Mouse (Mus musculus): ENCODE results near the gene 3110082I17Rik. TPM values are rescaled to one million over a fixed set of nuclear protein-coding genes. Genes with fewer than 3 reads are reported as not detected.
"Not testable (repeated sequence)": the region's sequence is repeated elsewhere in the genome, so short reads cannot be mapped to it uniquely, and the experiment has no call there.

3110082I17Rik gene
- polyA plus RNA-seq, 1 experiment from 2014 or later = 30.8 TPM

DNA sequence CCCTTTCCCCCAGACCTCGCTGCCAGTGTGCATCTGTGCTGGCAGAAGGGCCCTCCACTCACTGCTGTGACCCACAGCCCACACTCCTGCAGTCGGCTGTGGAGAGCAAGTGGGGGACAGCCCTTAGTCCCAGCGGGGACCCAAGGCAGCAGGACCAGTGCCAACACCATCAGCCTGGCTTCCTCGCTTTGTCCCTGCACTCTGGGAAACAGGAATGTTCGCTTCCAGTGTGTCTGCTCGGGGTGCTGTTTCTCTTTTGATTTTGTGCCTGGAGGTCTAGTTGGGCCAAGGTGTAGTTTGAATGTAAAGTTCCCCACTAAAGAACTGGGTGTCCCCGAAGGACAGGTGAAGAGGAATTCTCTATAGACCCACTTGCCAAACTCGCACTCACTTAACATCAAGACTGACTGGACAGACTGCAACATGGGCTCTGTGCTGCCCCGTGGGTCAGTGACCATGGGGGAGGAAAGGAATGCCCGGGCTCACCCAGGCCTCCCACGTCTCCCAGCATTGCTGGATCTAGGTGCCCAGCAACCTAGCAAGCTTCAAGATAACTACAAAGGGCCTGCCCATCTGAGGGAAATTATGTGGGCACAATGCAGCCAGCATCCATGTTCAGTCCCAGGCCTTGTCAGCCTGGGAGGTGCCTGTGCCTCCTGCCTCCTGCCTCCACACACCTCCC lies 68.9 kb downstream of the 3110082I17Rik start:
- Histone ChIP-seq H3K4me3 (no peak overlapping the region), H3K9ac (no peak overlapping the region), H3K4me1 (peaks cover 39% of the 10 kb centered on the region)

GRCm38 (mm10) chr5:139390324-139391119 lies 69.8 kb downstream of the 3110082I17Rik start:
- peaks cover 39% of the 10 kb centered on the region for H3K4me1 ChIP-seq
- 75% methylated on average over 5 of the region's 5 CpGs for WGBS
- H3K4me2 ChIP-seq; ATAC-seq (ENCODE audit: insufficient number of reproducible peaks, low FRiP score, low TSS enrichment, low read depth); H3K27me3 ChIP-seq; H3K9ac ChIP-seq; H3K36me3 ChIP-seq; H3K27ac ChIP-seq; H3K4me3 ChIP-seq; H3K9me3 ChIP-seq: not testable (repeated sequence)

More for the DNA sequence above, 68.9 kb downstream of the 3110082I17Rik start:
- ATAC-seq (ENCODE audit: insufficient number of reproducible peaks, low FRiP score, low TSS enrichment, low read depth) = no peak
- Histone ChIP-seq H3K4me2 (no peak overlapping the region), H3K27me3 (no peaks in the 10 kb centered on the region), H3K36me3 (peaks cover 9% of the 10 kb centered on the region; the same call in 1 of the 2 replicates), H3K27ac (no peak overlapping the region), H3K9me3 (no peaks in the 10 kb centered on the region)
- 66% methylated on average over 11 of the region's 11 CpGs for WGBS

- WGBS = 16% methylated on average over 6 of the region's 6 CpGs
- peaks cover 9% of the 10 kb centered on the region; the same call in 1 of the 2 replicates for H3K36me3 ChIP-seq
- no peaks in the 10 kb centered on the region for H3K9me3 ChIP-seq
- H3K4me3 ChIP-seq = no peak overlapping the region
- no peak; the same call in 1 of the 2 replicates for ATAC-seq (ENCODE audit: insufficient number of reproducible peaks, low FRiP score, low TSS enrichment, low read depth)
- H3K27ac ChIP-seq = peak overlapping the region; percentile 82
- no peaks in the 10 kb centered on the region for H3K27me3 ChIP-seq
- H3K4me2 ChIP-seq = no peak overlapping the region; the same call in 1 of the 2 replicates
- H3K4me1 ChIP-seq = peaks cover 37% of the 10 kb centered on the region
- H3K9ac ChIP-seq = no peak overlapping the region
Observed at GRCm38 (mm10) chr5:139389676-139390061, 70.7 kb downstream of the 3110082I17Rik start.

- H3K4me3 ChIP-seq = no peak overlapping the region
- 40% methylated on average over 17 of the region's 17 CpGs for WGBS
- no peak overlapping the region for H3K4me2 ChIP-seq
- H3K4me1 ChIP-seq = peaks cover 41% of the 10 kb centered on the region
- ATAC-seq (ENCODE audit: insufficient number of reproducible peaks, low FRiP score, low TSS enrichment, low read depth) = no peak
- no peaks in the 10 kb centered on the region for H3K9me3 ChIP-seq
- peaks cover 9% of the 10 kb centered on the region; the same call in 1 of the 2 replicates for H3K36me3 ChIP-seq
- no peaks in the 10 kb centered on the region for H3K27me3 ChIP-seq
- H3K27ac ChIP-seq = peak overlapping the region; percentile 82
- H3K9ac ChIP-seq = no peak overlapping the region
Observed at GRCm38 (mm10) chr5:139388694-139389675, 71.3 kb downstream of the 3110082I17Rik start.

DNA sequence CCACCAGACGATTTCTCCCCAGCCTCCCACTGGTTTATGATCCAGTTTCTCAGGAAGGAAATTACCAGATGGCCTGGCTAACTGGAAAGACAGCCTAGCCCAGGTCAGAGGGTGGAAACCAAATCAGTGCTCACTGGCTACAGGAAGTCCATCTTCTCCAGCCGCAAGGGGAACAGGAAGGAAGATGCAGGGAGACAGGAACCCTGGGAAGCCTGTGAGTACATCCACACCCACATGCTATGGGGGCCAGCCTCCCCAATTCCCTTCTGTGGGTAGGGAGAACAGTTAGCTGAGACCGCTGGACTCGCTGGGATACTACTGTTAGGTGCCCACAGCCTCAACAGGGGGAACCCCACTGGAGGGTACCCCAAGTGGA lies 72.1 kb downstream of the 3110082I17Rik start:
- Histone ChIP-seq H3K4me1 (peaks cover 41% of the 10 kb centered on the region), H3K9ac (no peak overlapping the region), H3K4me2 (no peak overlapping the region), H3K27ac (peak overlapping the region; percentile 82), H3K27me3 (no peaks in the 10 kb centered on the region), H3K9me3 (no peaks in the 10 kb centered on the region), H3K36me3 (peaks cover 5% of the 10 kb centered on the region; the same call in 1 of the 2 replicates), H3K4me3 (no peak overlapping the region)
- ATAC-seq (ENCODE audit: insufficient number of reproducible peaks, low FRiP score, low TSS enrichment, low read depth) = no peak
- WGBS = 52% methylated on average over 4 of the region's 4 CpGs

DNA sequence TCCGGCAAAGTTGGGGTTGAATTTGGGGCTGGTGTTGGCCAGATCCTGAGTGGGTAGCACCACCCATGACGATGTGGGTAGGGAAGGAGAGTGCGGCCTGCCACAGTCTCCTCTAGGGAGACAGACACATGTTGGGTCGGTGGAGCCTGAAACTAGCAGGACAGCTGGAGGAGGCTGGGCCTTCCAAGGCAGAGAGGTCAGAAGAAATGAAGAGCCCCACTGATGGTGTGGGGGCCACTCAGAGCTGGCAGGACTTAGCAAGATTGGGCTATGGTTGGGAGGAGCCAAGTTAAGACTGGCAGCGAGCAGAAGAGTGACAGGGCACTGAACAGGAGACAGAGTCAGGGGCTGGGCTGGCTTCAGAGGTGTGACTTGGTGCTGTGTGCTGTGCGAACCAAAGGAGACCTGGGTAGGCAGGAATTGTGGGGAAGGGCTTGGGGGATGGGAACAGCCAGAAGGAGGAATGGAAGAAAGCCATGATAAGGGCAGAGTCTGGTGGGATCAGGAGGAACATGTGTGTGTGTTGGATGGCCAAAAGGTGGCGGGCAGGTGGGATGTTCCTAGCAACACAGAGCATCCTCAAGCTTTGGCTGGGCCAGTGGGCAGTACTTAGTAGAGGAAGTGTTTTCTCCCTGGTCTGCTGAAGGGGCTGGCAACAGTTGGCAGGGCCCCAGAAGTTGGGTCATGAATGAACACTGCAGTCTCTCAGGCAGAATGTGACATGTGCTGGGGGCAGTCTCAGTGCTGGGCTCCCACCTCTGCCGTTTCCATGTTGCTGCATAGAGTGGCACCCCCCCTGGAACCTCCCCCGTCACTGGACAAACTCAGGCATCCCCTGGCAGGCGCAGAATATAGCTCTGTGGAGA lies 72.8 kb downstream of the 3110082I17Rik start:
- no peaks in the 10 kb centered on the region for H3K9me3 ChIP-seq
- H3K27ac ChIP-seq = peak overlapping the region; percentile 82
- H3K36me3 ChIP-seq = no peaks in the 10 kb centered on the region
- no peak overlapping the region for H3K9ac ChIP-seq
- H3K4me2 ChIP-seq = no peak overlapping the region
- H3K27me3 ChIP-seq = no peaks in the 10 kb centered on the region
- H3K4me3 ChIP-seq = no peak overlapping the region
- 56% methylated on average over 10 of the region's 10 CpGs for WGBS
- ATAC-seq (ENCODE audit: insufficient number of reproducible peaks, low FRiP score, low TSS enrichment, low read depth) = 0 out of 2 replicates have a peak, but pooled peaks have one; percentile 31
- peaks cover 43% of the 10 kb centered on the region for H3K4me1 ChIP-seq

DNA sequence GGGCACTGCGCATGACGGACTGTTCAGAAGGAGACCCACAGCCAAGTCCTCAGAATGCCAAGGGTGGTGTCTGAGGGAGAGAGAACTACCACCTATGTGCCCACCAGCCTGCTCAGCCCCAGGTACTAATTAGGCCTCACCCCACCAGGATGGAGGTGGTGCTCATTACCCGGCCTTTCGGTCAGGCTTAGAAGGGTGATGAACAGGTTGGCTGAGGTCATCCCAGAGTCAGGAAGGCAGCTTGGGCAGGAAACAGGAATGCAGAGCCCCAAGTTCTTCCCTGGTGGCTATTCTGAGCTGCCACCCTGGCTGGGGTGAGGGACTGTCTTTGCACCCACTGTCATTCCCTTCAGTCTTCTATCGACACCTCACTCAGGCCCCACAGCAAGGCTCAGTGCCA lies 74.3 kb downstream of the 3110082I17Rik start:
- Histone ChIP-seq H3K4me2 (no peak overlapping the region), H3K4me1 (peaks cover 52% of the 10 kb centered on the region), H3K27ac (no peak overlapping the region), H3K9ac (no peak overlapping the region), H3K27me3 (no peaks in the 10 kb centered on the region), H3K36me3 (no peaks in the 10 kb centered on the region), H3K9me3 (no peaks in the 10 kb centered on the region), H3K4me3 (no peak overlapping the region)
- WGBS = 85% methylated on average over 5 of the region's 5 CpGs
- no peak for ATAC-seq (ENCODE audit: insufficient number of reproducible peaks, low FRiP score, low TSS enrichment, low read depth)

DNA sequence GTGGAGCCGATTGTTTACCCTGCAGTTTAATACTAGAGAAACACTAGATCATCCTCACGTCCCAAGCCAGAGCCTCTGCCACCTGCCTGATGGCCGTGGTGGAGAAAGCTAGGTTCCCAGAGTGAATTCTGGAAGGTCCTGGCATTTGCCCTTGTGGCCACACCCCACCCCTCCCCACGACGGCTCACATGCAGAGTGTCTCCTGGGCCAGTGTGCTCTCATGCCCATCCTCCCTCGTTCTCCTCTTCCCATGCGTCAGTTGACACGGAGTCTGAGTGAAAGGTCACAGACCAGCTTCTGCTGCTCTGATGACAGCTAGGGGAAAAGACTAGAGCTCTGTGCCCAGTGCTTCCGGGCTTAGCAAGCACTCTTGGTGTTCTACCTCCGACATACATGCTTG lies 75.8 kb downstream of the 3110082I17Rik start:
- H3K4me2 ChIP-seq = no peak overlapping the region
- H3K4me3 ChIP-seq = no peak overlapping the region
- no peaks in the 10 kb centered on the region for H3K36me3 ChIP-seq
- H3K9me3 ChIP-seq = no peaks in the 10 kb centered on the region
- ATAC-seq (ENCODE audit: insufficient number of reproducible peaks, low FRiP score, low TSS enrichment, low read depth) = no peak
- H3K4me1 ChIP-seq = peaks cover 55% of the 10 kb centered on the region
- no peak overlapping the region for H3K9ac ChIP-seq
- 57% methylated on average over 10 of the region's 10 CpGs for WGBS
- no peaks in the 10 kb centered on the region for H3K27me3 ChIP-seq
- H3K27ac ChIP-seq = no peak overlapping the region

DNA sequence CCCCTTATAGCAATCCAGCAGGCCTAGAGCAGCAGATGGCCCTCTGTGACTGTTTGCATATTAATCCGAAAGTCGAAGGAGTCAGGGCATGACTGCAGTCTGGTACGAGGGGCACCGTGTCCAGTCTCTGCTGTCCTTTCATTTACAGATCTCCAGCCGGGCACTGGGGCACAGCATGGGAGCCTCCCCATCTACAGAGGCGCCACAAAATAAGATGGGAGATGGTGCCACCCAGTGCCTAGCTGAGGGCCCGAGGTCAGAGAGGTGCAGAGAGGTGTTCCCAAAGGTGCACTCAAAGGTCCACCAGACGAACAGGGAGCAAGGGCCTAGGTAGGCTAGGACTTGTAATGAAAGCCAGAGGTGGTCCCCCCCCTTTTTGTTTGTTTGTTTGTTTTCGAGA lies 77.1 kb downstream of the 3110082I17Rik start:
- WGBS = 82% methylated on average over 9 of the region's 9 CpGs
- no peak overlapping the region for H3K27ac ChIP-seq
- no peak overlapping the region for H3K4me2 ChIP-seq
- ATAC-seq (ENCODE audit: insufficient number of reproducible peaks, low FRiP score, low TSS enrichment, low read depth) = no peak
- H3K4me3 ChIP-seq = no peak overlapping the region
- H3K9me3 ChIP-seq = no peaks in the 10 kb centered on the region
- H3K9ac ChIP-seq = no peak overlapping the region
- no peaks in the 10 kb centered on the region for H3K36me3 ChIP-seq
- H3K4me1 ChIP-seq = peaks cover 55% of the 10 kb centered on the region
- H3K27me3 ChIP-seq = no peaks in the 10 kb centered on the region

DNA sequence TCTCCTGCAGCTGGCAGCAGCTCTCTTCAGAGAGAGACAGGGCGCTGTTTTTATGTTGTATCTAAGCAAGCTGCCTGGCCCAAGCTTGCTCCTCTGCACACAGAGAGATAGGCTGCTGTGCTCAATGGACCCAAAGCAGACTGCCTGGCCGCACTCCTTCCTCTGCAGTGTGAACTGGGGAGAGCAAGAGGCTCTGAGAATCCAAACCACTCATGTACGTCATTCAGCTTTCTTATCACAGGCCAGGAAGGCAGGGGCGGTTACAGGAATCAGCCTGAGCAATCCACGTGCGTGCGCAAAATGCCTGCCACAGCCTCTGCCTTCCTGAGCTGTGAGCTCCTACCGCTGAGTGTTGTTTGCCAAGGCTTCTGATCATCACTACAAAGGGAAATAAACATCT lies 77.6 kb downstream of the 3110082I17Rik start:
- Histone ChIP-seq H3K4me3 (no peak overlapping the region), H3K27me3 (no peaks in the 10 kb centered on the region), H3K9ac (no peak overlapping the region), H3K4me2 (no peak overlapping the region; the same call in 1 of the 2 replicates), H3K9me3 (no peaks in the 10 kb centered on the region), H3K4me1 (peaks cover 55% of the 10 kb centered on the region), H3K27ac (peak overlapping the region; percentile 6; the same call in 1 of the 2 replicates), H3K36me3 (no peaks in the 10 kb centered on the region)
- no peak for ATAC-seq (ENCODE audit: insufficient number of reproducible peaks, low FRiP score, low TSS enrichment, low read depth)
- 79% methylated on average over 8 of the region's 8 CpGs for WGBS

All from limb, embryonic 15.5 days (tissue).